Mouse (Mus musculus): ENCODE data around the gene Il1f9. TPM values are rescaled to one million over a fixed set of nuclear protein-coding genes. Genes with fewer than 3 reads are reported as not detected.
"Not testable (repeated sequence)": the region's sequence is repeated elsewhere in the genome, so short reads cannot be mapped to it uniquely, and the experiment has no call there.

Gene Il1f9
- polyA plus RNA-seq (2012; rRNA removed), result 0.46 and 4.0 TPM in 2 replicates

DNA sequence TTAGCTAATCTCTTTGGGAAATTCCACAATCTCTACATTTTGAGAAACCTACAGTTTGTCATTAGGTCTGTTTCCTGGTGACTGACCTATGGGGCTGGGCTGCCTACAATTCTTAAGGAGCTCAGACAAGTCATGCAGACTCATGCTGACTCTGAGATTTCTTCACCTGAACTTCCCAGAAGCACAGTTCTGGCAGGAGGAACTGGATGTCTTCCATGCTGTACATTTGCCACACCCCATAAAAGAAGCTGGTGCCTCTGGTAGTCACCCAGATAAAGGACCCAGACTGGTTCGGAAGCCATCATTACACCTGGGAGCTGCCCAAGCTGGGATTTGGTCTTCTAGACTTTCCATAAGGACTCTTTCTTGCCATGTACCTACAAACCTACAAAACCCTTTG, at the start of gene Il1f9:
Il1f9 (plus strand) TSS at position 301 of the 400 bp plus-strand sequence.
- Histone ChIP-seq H3K4me1 (ENCODE audit: control insufficient read depth, insufficient read depth, low read length) (no peaks in the 10 kb centered on the region), H3K4me3 (replicated peaks; ENCODE audit: extremely low read depth, low read depth, low read length) (no peak within 1 kb of the TSS)
- DNase-seq, result no peak
- WGBS, result 84% methylated on average over 1 of the region's 1 CpGs
- TF ChIP-seq POLR2A (IDR thresholded peaks at IDR 0.05; ENCODE audit: borderline replicate concordance, extremely low read depth, low read depth, low read length), result no peak
- TF ChIP-seq CTCF (IDR thresholded peaks at IDR 0.05; ENCODE audit: insufficient read depth, low read length), result no peak

DNA sequence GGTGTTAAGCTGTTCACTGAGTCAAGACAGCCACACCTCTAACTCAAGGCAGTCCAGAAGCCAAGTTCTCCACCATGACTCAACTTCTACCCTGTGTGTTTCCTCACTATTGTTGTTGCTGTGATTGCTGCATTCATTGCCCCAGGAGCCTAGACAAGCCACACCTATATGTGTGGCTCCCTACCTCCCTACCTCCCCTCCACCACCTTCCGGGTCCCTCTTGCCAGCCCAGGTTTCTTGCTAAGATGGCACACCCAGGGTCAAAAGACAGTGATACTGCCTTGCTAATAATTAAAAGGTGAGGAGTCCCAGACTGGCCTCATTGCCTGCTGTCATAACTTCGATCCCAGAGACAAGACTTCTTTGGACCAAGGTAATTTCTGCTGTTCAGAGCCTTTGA, 33.4 kb upstream of the Il1f9 start, which contains the start of gene Il1f8:
Il1f8 (plus strand) TSS at position 301 of the 400 bp plus-strand sequence.
- Histone ChIP-seq H3K4me1 (ENCODE audit: control insufficient read depth, insufficient read depth, low read length) (no peaks in the 10 kb centered on the region), H3K4me3 (replicated peaks; ENCODE audit: extremely low read depth, low read depth, low read length) (no peak within 1 kb of the TSS)
- no peak for TF ChIP-seq CTCF (IDR thresholded peaks at IDR 0.05; ENCODE audit: insufficient read depth, low read length)
- TF ChIP-seq POLR2A (IDR thresholded peaks at IDR 0.05; ENCODE audit: borderline replicate concordance, extremely low read depth, low read depth, low read length), result no peak
- DNase-seq, result no peak
- 70% methylated on average over 2 of the region's 2 CpGs for WGBS

DNA sequence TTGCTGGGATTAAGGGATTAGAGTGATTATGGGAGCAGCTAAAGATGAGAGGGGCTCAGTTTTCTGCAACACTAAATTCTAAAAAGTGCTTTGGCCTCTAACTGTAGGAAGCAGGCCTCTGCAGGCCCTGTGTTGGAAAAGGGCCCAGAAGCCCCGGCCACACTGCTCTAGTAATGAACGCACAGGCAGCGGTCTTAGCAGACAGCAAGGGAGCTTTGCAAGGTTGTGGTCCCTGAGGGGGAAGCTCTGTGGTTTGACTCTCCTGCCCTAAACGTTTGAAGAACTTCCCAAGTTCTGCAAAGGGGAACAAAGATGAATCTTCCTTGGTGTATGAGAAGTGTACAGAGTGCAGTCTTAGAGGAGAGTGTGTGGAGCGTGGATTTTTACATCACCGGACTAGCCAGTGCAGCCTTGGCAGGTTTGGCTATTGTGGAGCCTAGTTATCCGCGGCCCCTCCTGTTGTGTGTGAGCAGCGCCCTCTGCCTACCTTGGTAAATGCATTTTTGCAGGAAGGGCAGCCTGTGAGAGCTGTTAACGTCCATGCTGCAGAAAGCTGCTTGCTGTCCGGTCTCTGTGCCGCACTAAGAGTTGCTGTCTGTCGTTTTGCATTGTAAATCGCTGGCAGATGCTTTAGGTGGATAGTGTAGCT, 4.5 kb upstream of the Il1f9 start:
- not testable (repeated sequence) for H3K4me1 ChIP-seq (ENCODE audit: control insufficient read depth, insufficient read depth, low read length); H3K4me3 ChIP-seq (replicated peaks; ENCODE audit: extremely low read depth, low read depth, low read length)
- WGBS, result 13% methylated on average over 14 of the region's 14 CpGs
- DNase-seq, result peak; percentile 19
- peak; percentile 35; the same call in 1 of the 2 replicates for TF ChIP-seq CTCF (IDR thresholded peaks at IDR 0.05; ENCODE audit: insufficient read depth, low read length)

DNA sequence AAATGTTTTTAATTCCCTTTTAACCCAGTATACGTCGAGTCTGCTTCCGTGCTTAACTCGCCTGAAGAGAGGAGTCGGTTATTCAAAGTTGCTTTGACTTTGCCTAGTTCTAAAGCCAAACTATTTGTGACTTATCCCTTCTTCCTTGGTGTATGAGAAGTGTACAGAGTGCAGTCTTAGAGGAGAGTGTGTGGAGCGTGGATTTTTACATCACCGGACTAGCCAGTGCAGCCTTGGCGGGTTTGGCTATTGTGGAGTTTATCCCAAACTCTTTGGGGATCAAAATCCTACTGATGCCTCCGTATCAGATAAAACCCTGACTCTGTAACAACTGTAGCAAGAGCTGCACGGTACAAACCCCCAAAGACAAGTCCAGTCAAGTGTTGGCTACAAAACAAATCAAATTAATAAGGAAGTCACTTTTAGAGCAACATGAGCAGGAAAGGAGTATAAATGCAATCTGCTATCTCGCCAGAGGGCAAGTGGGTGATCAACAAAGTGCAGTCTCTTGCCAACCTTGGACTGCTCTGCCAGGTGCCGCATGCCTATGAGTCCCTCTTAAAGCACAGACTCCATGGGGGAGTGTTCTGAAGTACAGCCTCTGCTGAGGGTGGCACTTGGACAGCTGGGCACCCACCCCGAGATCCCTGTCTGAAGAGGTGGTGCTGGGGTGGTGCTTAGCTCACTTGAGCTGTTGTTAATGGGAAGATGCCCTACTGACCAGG, 3.7 kb upstream of the Il1f9 start:
- not testable (repeated sequence) for H3K4me1 ChIP-seq (ENCODE audit: control insufficient read depth, insufficient read depth, low read length); H3K4me3 ChIP-seq (replicated peaks; ENCODE audit: extremely low read depth, low read depth, low read length); DNase-seq
- WGBS, result 46% methylated on average over 13 of the region's 13 CpGs

DNA sequence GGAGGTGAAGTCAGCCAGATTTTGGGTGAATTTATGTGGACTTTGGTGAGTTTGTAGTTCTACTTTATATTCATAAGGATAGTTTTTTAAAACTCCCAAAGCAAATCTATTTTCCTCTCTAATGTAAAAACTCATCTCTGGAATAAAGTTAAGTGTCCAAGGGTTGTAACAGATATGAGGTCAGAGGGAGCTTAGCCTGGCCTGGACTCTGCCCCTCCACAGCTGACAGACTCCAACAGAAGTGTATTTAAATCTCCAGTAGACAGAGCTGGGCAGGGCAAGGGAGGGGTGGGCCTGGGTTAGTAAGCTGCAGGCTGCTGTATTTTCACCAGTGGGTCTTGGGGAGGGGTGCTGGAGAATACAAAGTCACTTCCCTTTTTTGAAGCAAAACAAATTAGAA, 2.2 kb upstream of the Il1f9 start:
- H3K4me1 ChIP-seq (ENCODE audit: control insufficient read depth, insufficient read depth, low read length), result not testable (repeated sequence)

DNA sequence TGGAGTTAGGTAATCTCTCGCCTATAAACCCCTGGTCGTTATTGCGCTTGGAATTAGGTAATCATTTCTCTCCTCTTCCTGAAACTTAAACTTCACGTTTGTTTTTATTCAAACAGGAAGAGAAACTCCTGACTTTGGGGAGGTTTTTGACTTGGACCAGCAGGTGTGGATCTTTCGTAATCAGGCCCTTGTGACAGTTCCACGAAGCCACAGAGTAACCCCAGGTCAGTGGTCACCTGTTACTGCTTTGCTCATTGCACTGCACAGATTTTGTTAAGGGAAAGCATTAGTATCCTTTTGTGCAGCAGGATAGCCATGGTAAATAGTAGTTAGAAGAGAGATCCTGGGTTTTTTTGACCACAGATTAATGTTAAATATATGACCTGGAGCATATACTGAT, 1.3 kb downstream of the Il1f9 start:
- TF ChIP-seq CTCF (IDR thresholded peaks at IDR 0.05; ENCODE audit: insufficient read depth, low read length) (no peak), POLR2A (IDR thresholded peaks at IDR 0.05; ENCODE audit: borderline replicate concordance, extremely low read depth, low read depth, low read length) (no peak)
- Histone ChIP-seq H3K4me3 (replicated peaks; ENCODE audit: extremely low read depth, low read depth, low read length) (no peak overlapping the region), H3K4me1 (ENCODE audit: control insufficient read depth, insufficient read depth, low read length) (no peaks in the 10 kb centered on the region)
- 49% methylated on average over 6 of the region's 6 CpGs for WGBS
- DNase-seq, result no peak

More for the DNA sequence above, 2.2 kb upstream of the Il1f9 start:
- DNase-seq; H3K4me3 ChIP-seq (replicated peaks; ENCODE audit: extremely low read depth, low read depth, low read length): not testable (repeated sequence)

DNA sequence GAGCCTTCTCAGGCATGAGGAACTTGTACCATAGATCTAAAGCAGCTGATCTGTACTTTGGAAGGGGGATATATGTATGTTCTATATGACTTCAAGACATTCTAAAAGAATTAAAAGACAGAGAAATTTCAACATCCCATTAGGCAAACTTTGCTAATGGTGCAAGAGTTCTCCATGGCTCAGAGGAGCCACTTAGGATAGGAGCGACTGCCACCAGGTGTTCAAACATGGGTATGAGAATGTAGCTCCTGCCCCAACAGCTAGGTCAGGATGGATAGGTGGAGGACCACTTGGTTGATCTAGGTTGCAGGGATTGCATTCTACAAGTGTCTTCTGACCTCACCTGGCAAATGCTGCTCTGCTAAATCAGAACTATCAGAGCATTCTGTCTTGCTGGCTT, 1.9 kb downstream of the Il1f9 start:
- H3K4me1 ChIP-seq (ENCODE audit: control insufficient read depth, insufficient read depth, low read length), result no peaks in the 10 kb centered on the region
- no peak for DNase-seq
- TF ChIP-seq POLR2A (IDR thresholded peaks at IDR 0.05; ENCODE audit: borderline replicate concordance, extremely low read depth, low read depth, low read length), result no peak
- TF ChIP-seq CTCF (IDR thresholded peaks at IDR 0.05; ENCODE audit: insufficient read depth, low read length), result 0 out of 2 replicates have a peak, but pooled peaks have one; percentile 9
- whole genome bisulfite sequencing, result 56% methylated on average over 1 of the region's 1 CpGs
- no peak overlapping the region for H3K4me3 ChIP-seq (replicated peaks; ENCODE audit: extremely low read depth, low read depth, low read length)

DNA sequence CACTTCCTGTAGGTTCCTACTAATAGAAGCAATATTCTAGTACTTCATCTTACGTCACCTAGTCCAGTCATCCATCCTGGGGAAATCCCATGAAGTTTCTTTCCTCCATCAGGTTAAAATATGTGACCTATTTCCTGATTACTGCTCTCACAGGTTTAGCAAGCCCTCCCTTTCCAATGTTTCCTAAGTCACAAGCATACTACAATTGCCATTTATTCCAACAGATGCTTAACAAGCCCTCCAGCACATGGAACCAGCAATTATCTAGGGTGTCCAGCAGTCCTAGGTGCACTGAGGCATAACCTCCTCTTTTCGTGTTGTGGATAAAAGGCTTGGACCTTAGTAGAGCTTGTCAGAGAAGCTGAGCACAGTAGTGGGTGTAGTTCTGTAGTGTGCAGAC, 28.8 kb downstream of the Il1f9 start, which contains the start of gene Il1f6:
Il1f6 (plus strand) TSS at position 301 of the 400 bp plus-strand sequence.
- no peak for TF ChIP-seq CTCF (IDR thresholded peaks at IDR 0.05; ENCODE audit: insufficient read depth, low read length)
- WGBS, result 83% methylated on average over 2 of the region's 2 CpGs
- Histone ChIP-seq H3K4me3 (replicated peaks; ENCODE audit: extremely low read depth, low read depth, low read length) (no peak within 1 kb of the TSS), H3K4me1 (ENCODE audit: control insufficient read depth, insufficient read depth, low read length) (no peaks in the 10 kb centered on the region)
- DNase-seq, result no peak

DNA sequence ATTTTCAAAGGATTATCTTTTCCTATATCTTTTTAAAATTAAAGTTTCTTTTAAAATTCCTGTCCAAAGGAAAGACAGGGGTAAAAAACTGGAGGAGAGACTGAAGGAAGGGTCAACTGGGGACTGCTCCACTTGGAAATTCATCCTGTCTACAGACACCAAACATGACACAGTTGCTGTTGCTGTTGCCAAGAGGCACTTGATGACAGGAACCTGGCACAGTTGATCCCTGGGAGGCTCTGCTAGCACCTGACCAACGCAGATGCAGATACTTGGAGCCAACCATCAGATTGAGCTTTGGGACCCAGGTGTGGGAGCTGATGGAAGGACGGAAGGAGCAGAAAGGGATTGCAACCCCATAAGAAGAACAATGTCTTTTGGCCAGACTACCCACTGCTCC, 40.9 kb downstream of the Il1f9 start:
- 70% methylated on average over 2 of the region's 2 CpGs for WGBS
- no peak for TF ChIP-seq POLR2A (IDR thresholded peaks at IDR 0.05; ENCODE audit: borderline replicate concordance, extremely low read depth, low read depth, low read length)
- TF ChIP-seq CTCF (IDR thresholded peaks at IDR 0.05; ENCODE audit: insufficient read depth, low read length), result no peak
- no peaks in the 10 kb centered on the region for H3K4me1 ChIP-seq (ENCODE audit: control insufficient read depth, insufficient read depth, low read length)
- H3K4me3 ChIP-seq (replicated peaks; ENCODE audit: extremely low read depth, low read depth, low read length), result no peak overlapping the region
- DNase-seq, result no peak

Other genes with a start within 250 kb of the Il1f9 start
- 1.4 and 2.8 TPM in 2 replicates for gene Hnmt, start 137.1 kb upstream of the Il1f9 start, polyA plus RNA-seq (2012; rRNA removed)
- gene Tbpl2, start 89.9 kb upstream of the Il1f9 start, polyA plus RNA-seq (2012; rRNA removed), result not detected in 2 replicates
- 3.8 TPM in 1 of 2 replicates, not detected in the other for gene Il1f8, start 33.3 kb upstream of the Il1f9 start, polyA plus RNA-seq (2012; rRNA removed)
- 7.4 TPM in 1 of 2 replicates, not detected in the other for gene Il1f6, start 28.9 kb downstream of the Il1f9 start, polyA plus RNA-seq (2012; rRNA removed)
- 7.1 TPM in 1 of 2 replicates, not detected in the other for gene Il1f5, start 90.5 kb downstream of the Il1f9 start, polyA plus RNA-seq (2012; rRNA removed)
- not detected in 2 replicates for gene Il1f10, start 104.7 kb downstream of the Il1f9 start, polyA plus RNA-seq (2012; rRNA removed)
- 4.7 and 14.0 TPM in 2 replicates for gene Il1rn, start 150.4 kb downstream of the Il1f9 start, polyA plus RNA-seq (2012; rRNA removed)
- gene Psd4, start 181.1 kb downstream of the Il1f9 start, polyA plus RNA-seq (2012; rRNA removed), result 7.8 and 12.3 TPM in 2 replicates

Measured in lung, adult 2 months (tissue).